Mouse (Mus musculus): ENCODE data around the gene Ophn1. TPM values are rescaled to one million over a fixed set of nuclear protein-coding genes. Genes with fewer than 3 reads are reported as not detected.

The Ophn1 gene
- polyA plus RNA-seq, 1 experiment from 2014 or later = 39.9 TPM

GRCm38 (mm10) chrX:98574201-98574600, 316.6 kb downstream of the Ophn1 start:
- no peak overlapping the region for H3K9ac ChIP-seq (ENCODE audit: low read depth, low read length)
- H3K27me3 ChIP-seq (replicated peaks; ENCODE audit: control insufficient read depth, insufficient read depth, low read length) = no peaks in the 10 kb centered on the region
- H3K36me3 ChIP-seq (ENCODE audit: control insufficient read depth, insufficient read depth, low read length) = no peaks in the 10 kb centered on the region
- H3K9me3 ChIP-seq (ENCODE audit: control insufficient read depth, low read length) = no peaks in the 10 kb centered on the region
- H3K4me1 ChIP-seq (ENCODE audit: control insufficient read depth, insufficient read depth, low read depth, low read length) = no peaks in the 10 kb centered on the region
- ATAC-seq = no peak
- H3K4me2 ChIP-seq (ENCODE audit: low read length) = no peak overlapping the region
- no peak overlapping the region for H3K27ac ChIP-seq (ENCODE audit: low read depth, low read length)
- H3K4me3 ChIP-seq (ENCODE audit: low read length) = no peak overlapping the region

- H3K27ac ChIP-seq (ENCODE audit: low read depth, low read length) = no peak overlapping the region
- no peak for ATAC-seq
- WGBS = 92% methylated on average over 1 of the region's 1 CpGs
- H3K9me3 ChIP-seq (ENCODE audit: control insufficient read depth, low read length) = no peaks in the 10 kb centered on the region
- H3K36me3 ChIP-seq (ENCODE audit: control insufficient read depth, insufficient read depth, low read length) = no peaks in the 10 kb centered on the region
- H3K27me3 ChIP-seq (replicated peaks; ENCODE audit: control insufficient read depth, insufficient read depth, low read length) = no peaks in the 10 kb centered on the region
- no peak overlapping the region for H3K4me2 ChIP-seq (ENCODE audit: low read length)
- H3K9ac ChIP-seq (ENCODE audit: low read depth, low read length) = no peak overlapping the region
- no peaks in the 10 kb centered on the region for H3K4me1 ChIP-seq (ENCODE audit: control insufficient read depth, insufficient read depth, low read depth, low read length)
- H3K4me3 ChIP-seq (ENCODE audit: low read length) = no peak overlapping the region
These were observed 344.4 kb downstream of the Ophn1 start for GRCm38 (mm10) chrX:98546458-98546857.

- no peak overlapping the region for H3K27ac ChIP-seq (ENCODE audit: low read depth, low read length)
- no peaks in the 10 kb centered on the region for H3K36me3 ChIP-seq (ENCODE audit: control insufficient read depth, insufficient read depth, low read length)
- H3K27me3 ChIP-seq (replicated peaks; ENCODE audit: control insufficient read depth, insufficient read depth, low read length) = no peaks in the 10 kb centered on the region
- H3K4me2 ChIP-seq (ENCODE audit: low read length) = no peak overlapping the region
- no peak overlapping the region for H3K4me3 ChIP-seq (ENCODE audit: low read length)
- ATAC-seq = no peak
- no peak overlapping the region for H3K9ac ChIP-seq (ENCODE audit: low read depth, low read length)
- no peaks in the 10 kb centered on the region for H3K9me3 ChIP-seq (ENCODE audit: control insufficient read depth, low read length)
- WGBS = 88% methylated on average over 2 of the region's 2 CpGs
- H3K4me1 ChIP-seq (ENCODE audit: control insufficient read depth, insufficient read depth, low read depth, low read length) = no peaks in the 10 kb centered on the region
These were observed 375.5 kb downstream of the Ophn1 start for GRCm38 (mm10) chrX:98515329-98515728.

GRCm38 (mm10) chrX:98514359-98514904, 376.4 kb downstream of the Ophn1 start:
- ATAC-seq = no peak
- H3K9ac ChIP-seq (ENCODE audit: low read depth, low read length) = no peak overlapping the region
- H3K4me1 ChIP-seq (ENCODE audit: control insufficient read depth, insufficient read depth, low read depth, low read length) = no peaks in the 10 kb centered on the region
- H3K36me3 ChIP-seq (ENCODE audit: control insufficient read depth, insufficient read depth, low read length) = no peaks in the 10 kb centered on the region
- H3K9me3 ChIP-seq (ENCODE audit: control insufficient read depth, low read length) = no peaks in the 10 kb centered on the region
- H3K4me3 ChIP-seq (ENCODE audit: low read length) = no peak overlapping the region
- WGBS = 78% methylated on average over 3 of the region's 3 CpGs
- H3K27me3 ChIP-seq (replicated peaks; ENCODE audit: control insufficient read depth, insufficient read depth, low read length) = no peaks in the 10 kb centered on the region
- H3K4me2 ChIP-seq (ENCODE audit: low read length) = no peak overlapping the region
- H3K27ac ChIP-seq (ENCODE audit: low read depth, low read length) = no peak overlapping the region

Small RNA genes within 50 kb of the gene (microRNA-seq; reads per million reads assigned to microRNA genes)
- not detected for gene Gm27554

Other genes with a start within 250 kb of the Ophn1 start
- 16.7 and 18.8 TPM in 2 replicates for gene Yipf6, start 45.3 kb upstream of the Ophn1 start, polyA plus RNA-seq (2015; fragmentation: Nextera tagmentation; extraction: Ambion mirVana)
- 4.1 and 6.6 TPM in 2 replicates for gene Stard8, start 112.2 kb upstream of the Ophn1 start, polyA plus RNA-seq (2015; fragmentation: Nextera tagmentation; extraction: Ambion mirVana)
- 16.0 and 19.5 TPM in 2 replicates for gene Efnb1, start 245.1 kb upstream of the Ophn1 start, polyA plus RNA-seq (2015; fragmentation: Nextera tagmentation; extraction: Ambion mirVana)